Mouse (Mus musculus) testis, postnatal 10 days (tissue): ENCODE measurements around the gene Gm43552.
"Not testable (repeated sequence)": the region's sequence is repeated elsewhere in the genome, so short reads cannot be mapped to it uniquely, and the experiment has no call there.

Experiments
- DNase-seq: peaks from one replicate; pipeline ENCODE4 v3.0.0; 2021; ENCODE audit warnings: low spot score

Gene Gm43552

DNA sequence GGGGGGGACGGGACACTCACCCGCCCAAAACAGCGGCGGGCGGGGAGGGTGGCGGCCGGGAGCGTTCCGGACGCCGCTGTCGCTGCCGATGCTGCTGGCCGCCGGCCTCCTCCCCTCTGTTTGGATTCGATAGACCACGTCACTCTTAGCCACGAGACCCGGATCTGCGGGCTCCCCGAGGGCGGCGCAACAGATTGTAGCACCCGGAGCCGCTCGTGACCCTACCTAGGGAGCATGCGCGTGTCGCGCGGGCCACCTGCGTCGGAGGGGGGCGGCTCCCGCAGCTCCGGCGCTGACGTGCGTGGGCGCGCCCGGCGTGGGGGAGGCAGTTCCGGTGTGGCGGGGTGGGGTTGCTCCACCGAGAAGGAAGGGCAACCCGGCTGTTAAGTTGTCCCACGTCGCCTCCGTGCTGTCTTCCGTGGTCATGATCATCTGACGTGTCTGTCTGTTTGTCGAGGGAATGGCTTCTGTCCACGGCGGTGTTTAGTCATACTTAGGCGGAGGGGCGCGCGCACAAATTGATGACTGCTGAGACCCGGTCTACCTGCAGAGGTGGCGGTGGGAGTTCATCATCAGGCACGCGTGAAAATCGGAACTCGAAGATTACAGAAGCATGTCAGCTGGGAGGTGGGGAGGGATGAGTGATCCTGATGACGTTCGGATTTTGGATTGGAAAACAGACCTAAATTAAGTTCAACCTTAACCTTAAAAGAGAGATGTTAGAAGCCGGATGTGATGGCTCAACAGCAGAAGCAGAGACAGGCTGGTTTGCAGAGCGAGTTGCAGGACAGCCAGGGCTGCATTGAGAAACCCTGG, at the start of gene Gm43552:
Gene Gm43552 (minus strand): TSS at position 118 of the 816 bp plus-strand sequence.
- DNase-seq: peak; percentile 96

DNA sequence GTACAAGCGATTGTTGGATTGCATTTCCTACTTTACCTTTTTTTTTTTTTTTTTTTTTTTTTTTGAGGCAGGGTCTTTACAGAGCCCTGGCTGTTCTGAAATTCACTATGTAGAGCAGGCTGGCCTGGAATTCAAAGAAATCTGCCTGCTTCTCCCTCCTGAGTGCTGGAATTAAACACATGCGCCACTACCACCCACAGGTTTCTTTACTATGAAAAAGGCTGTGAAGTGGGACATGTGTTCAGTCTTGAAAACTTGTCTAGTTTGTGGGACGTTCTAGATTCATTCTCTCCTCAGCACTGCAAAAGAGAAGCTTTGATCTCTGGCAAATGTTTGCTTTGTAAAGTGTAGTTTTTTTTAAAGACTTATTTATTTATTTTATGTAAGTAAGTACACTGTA, 49.3 kb upstream of the Gm43552 start:
- DNase-seq: no peak

DNA sequence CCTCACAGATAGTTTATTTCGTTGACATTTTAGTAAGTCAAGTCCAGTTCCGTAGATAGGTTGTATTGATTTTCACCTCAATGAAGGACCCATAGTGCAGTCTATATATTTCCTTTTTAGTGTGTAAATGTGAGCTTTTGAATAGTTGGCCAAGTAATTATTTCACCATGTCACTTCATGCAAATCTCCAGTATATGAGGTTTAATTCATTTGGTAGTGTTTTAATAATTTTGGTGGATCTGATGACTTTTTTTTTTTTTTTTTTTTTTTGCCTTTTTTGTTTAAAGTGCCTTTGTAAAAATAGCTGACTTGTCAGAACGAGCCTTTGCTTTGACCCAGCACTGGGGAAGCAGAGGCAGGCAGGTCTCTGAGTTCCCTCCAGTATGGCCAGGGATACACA, 47.2 kb upstream of the Gm43552 start:
- no peak for DNase-seq

GRCm38 (mm10) chr5:65538829-65539228, 46.2 kb upstream of the Gm43552 start:
- DNase-seq: no peak

DNA sequence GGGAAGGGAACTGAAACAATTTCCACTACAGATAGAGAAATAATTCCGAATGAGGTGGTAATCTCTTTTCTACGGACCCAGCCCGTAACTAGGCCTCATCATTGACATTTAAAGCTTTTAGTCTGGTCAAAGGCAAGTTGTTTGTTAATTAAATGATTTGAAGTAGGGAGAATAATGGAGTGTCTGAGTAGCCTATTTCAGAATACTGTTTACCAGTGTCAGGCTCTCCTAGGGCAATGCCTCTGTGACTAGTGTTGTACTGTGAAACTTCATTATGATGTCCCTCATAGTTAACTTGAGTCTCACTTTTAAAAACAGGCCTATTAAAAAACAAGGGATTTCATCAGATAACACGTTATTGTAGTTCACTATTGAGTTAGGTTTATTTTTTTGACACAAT, 45.5 kb upstream of the Gm43552 start:
- DNase-seq: no peak

DNA sequence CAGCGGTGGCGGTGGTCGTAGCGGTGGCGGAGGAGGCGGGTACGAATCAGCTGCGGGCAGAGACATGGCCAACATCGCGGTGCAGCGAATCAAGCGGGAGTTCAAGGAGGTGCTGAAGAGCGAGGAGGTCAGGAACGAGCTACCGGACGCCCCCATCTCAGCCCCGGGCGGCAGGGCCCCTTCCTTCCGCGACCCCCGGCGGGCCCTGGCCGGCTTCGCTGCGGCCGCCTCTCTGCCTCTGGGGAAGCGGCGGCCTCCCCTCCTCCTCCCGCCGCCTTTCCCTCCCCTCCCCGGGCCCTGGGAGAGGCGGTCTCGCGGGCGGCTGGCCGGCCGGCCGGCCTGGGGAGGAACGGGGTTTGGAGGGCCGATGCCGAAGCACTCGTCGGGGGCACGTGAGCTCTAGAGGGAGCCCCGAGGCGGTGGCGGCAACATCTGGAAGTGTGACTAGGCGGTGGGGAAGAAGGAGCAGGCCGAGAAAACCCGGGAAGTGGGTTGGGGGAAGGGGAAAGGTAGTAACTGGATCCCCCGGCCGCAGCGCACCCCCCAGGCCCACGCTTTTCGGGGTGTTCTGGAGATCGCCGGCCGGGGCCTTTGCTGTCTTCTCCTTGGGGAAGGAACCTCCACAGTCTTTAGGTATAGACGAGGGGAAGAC, 44.9 kb upstream of the Gm43552 start:
- DNase-seq: peak; percentile 71

DNA sequence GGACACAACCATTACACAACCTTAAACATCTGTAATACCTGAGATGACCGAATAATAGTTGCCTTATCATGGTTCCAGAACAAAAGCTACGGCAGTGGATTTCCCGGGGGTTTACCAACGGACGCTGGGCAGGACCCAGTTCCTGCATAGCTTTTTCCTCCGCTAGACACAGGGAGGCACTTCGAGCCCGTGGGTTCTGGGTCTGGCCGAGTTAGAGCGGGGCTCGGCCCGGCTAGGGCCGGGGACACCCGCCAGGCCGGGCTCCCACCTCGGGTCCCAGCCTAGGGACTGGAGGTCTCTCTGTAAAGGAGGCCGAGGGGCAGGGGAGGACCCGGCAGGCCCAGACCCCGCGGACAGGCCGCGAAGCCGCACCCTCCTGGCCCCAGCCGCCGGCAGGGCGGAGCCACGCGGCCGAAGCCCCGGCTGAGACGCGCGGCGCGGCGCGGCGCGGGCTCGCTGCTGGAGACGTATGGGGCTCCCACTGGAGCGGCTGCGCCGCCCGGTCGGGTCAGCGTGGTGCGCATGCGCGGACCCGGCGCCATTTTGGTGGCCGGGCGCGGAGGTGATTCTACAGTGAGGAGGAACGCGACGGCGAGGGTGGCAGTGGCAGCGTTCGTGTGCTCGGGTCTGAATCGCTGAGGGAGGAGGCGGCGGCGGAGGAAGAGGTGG, 44.3 kb upstream of the Gm43552 start, which contains the start of the genes Smim14 and Ube2k:
Gene Smim14 (minus strand): TSS at position 434 of the 669 bp plus-strand sequence.
Gene Ube2k (plus strand): TSS at position 483 of the 669 bp plus-strand sequence.
- peak; percentile 95 for DNase-seq

- DNase-seq: not testable (repeated sequence)
Observed at GRCm38 (mm10) chr5:65536068-65536465, 43.4 kb upstream of the Gm43552 start.

DNA sequence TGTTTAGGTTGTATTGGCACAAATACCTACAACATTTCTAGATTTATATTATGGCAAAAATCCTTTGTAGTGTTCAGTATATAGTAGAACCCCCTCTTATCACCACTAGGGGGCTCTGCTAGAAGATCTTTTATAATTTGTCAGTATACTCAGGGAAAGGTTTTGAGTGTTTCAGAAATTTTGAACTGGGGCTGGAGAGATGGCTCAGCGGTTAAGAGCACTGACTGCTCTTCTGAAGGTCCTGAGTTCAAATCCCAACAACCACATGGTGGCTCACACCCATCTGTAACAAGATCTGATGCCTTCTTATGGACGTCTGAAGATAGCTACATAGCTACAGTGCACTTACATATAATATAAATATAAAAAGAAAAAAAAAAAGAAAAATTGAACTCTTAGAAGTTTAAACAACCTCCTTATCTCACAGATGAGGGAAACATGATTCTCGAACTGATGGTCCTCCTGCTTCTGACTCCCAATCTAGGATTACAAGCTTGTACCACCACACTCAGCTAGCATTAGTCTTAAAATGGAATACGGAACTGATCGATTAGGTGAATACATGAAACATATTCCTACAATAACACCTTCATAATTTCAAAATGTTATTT, 42.9 kb upstream of the Gm43552 start:
- no peak for DNase-seq

GRCm38 (mm10) chr5:65534496-65534895, 41.9 kb upstream of the Gm43552 start:
- DNase-seq: no peak

DNA sequence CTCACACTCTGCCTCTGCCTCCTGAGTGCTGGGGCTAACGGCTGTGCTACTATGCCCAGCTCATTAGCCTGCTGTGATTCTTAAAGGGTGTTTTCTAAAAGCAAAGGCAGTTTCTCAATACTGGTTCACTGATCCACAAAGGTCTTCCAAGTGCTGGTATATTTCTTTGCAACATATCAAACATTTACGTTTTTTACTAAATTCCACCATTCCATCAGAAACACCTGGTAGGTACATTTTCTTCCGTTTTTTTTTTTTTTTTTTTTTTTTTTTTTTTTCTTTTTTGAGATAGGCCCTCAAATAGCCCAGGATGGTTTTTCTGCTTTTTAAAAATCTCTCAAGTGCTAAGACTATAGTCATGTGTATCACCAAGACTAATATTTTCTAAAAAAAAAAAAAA, 38.6 kb upstream of the Gm43552 start:
- DNase-seq: no peak

GRCm38 (mm10) chr5:65525674-65526443, 33.2 kb upstream of the Gm43552 start:
- DNase-seq: no peak

DNA sequence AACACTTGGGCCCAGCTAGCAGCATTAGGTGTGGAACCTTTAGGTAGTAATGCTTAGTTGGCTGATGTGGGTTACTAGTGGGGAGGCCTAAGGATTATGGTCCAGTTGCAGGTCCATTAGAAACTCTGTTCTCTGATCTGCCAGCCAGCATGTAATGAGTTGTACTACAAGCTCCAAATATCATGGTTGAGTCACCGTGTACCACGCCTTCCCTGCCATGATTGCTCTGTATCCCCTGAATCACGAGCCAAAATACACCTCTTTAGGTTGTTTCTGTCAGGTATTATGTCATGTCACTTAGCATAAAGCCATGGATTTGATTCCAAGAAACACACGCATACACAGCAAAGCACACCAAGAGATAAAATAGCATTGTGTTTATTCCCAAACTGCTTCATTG, 32.2 kb upstream of the Gm43552 start:
- DNase-seq: no peak

GRCm38 (mm10) chr5:65521803-65522202, 29.2 kb upstream of the Gm43552 start:
- no peak for DNase-seq

- DNase-seq: no peak
Observed at GRCm38 (mm10) chr5:65514635-65515278, 22.1 kb upstream of the Gm43552 start.

DNA sequence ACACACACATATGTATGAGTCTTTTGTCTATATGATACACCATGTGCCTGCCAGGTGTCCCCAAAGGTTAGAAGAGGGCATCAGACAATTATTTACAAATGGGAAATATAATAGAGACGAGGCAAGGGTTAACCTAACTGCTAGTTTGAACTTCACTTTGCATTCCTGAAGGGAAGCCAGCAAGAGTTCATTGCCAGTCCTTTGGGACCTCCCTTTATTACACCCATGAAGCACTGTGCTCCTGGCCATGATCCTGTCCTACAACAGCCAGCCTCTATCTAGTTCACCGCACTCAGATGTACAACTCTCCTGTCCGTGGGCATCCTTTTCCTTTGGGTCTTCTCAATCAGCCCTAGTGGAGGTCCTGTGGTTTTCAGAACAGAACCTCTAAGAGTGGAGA, 20.9 kb upstream of the Gm43552 start:
- DNase-seq: no peak

- DNase-seq: no peak
Observed at GRCm38 (mm10) chr5:65508395-65508794, 15.8 kb upstream of the Gm43552 start.

DNA sequence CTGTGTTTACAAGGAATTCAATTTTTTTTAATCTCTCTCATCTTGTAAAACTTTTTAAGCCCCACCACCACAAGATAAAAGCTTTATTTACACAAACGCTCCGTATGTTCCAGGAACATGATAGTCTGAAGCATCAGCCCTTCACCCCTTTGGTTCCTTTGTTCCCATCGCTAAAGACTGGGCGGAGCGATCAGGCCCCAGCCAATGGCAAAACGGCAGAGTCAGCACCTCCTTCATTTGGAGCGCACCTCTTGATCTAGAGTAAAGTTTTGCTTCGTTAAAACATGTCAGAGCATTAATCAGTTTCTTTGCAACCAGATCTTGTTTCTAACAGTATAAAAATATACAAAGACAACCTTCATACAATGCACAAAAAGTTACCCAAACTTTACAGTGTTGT, 13.2 kb upstream of the Gm43552 start:
- DNase-seq: peak; percentile 53

- no peak for DNase-seq
Observed at GRCm38 (mm10) chr5:65501407-65501806, 8.8 kb upstream of the Gm43552 start.

DNA sequence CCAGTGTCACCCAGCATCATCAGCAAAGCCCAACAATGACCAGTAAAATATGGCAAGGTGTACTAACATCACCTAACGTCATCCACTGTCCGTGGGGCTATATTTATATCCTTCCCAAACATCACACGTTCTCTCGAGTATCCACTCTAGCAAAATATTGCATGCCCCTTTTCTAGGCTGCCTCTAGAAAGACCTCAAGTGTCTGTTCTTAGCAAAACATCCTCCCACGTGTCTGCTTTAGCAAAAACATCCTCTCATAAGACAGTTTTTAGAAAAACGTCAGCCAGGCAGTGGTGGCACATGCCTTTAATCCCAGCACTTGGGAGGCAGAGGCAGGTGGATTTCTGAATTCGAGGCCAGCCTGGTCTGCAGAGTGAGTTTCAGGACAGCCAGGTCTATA, 7.6 kb upstream of the Gm43552 start:
- no peak for DNase-seq
